Mouse (Mus musculus): Measurements from ENCODE around the gene Trak1. TPM values are rescaled to one million over a fixed set of nuclear protein-coding genes. Genes with fewer than 3 reads are reported as not detected.

The Trak1 gene
- polyA plus RNA-seq, 1 experiment from 2014 or later = 5.1 TPM

DNA sequence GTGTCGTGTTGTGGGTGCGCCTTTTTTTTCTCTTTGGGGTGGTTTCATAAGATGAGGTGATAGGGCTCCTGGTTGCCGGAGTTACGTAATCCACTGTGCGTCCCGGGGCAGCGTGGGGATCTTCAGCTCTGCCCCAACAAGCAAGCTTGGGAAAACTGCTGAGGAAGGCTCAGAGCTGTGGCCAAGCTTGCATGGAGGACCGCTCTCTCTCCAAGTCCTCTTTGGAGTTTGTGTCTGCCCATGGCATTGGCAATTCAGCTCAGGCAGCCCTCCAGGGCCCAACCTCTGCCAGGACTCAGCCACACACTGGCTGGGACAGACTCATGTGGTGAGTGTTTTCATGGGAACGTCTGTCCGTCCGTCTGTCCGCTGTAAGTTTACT is 69.6 kb downstream of the Trak1 start:
- no peak overlapping the region for H3K4me3 ChIP-seq (ENCODE audit: low read depth, low read length)
- no peak for TF ChIP-seq CTCF (IDR thresholded peaks at IDR 0.05; ENCODE audit: low read depth)
- TF ChIP-seq EP300 (IDR thresholded peaks at IDR 0.05; ENCODE audit: low read depth) = no peak
- no peaks in the 10 kb centered on the region for H3K9me3 ChIP-seq (ENCODE audit: low read length)
- H3K4me1 ChIP-seq (ENCODE audit: insufficient read depth) = peaks cover 13% of the 10 kb centered on the region
- WGBS (ENCODE audit: insufficient replicate concordance) = 51% methylated on average over 12 of the region's 12 CpGs
- peaks cover 9% of the 10 kb centered on the region; the same call in 1 of the 2 replicates for H3K36me3 ChIP-seq (replicated peaks; ENCODE audit: insufficient read depth, low read length)
- DNase-seq = no peak
- H3K9ac ChIP-seq (replicated peaks) = no peak overlapping the region
- ATAC-seq = no peak
- H3K27me3 ChIP-seq (ENCODE audit: insufficient read depth, low read length) = no peaks in the 10 kb centered on the region
- no peak overlapping the region for H3K4me2 ChIP-seq (ENCODE audit: low read depth, low read length)
- H3K27ac ChIP-seq (ENCODE audit: low read depth) = no peak overlapping the region

DNA sequence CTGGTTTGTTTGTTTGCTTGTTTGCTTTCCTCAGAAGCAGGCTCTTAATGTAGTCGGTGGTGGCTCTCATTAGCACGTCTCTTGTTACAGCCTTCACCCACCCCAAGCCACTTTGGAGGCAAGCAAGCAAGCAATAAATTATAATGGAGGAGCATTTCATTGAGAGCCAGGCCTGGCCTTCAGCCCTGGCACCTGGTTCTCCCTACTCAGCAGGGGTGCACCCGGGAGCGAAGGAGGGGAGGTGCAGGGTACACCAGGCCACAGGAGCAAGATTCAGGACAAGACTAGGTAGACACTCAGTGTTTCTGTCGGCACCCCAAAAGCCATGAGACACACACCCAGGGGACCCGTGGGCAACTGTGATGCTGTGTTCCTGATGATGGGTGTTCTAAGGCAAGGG is 72.3 kb downstream of the Trak1 start:
- 79% methylated on average over 6 of the region's 6 CpGs for WGBS (ENCODE audit: insufficient replicate concordance)
- ATAC-seq (no peak), DNase-seq (no peak)
- Histone ChIP-seq H3K4me3 (ENCODE audit: low read depth, low read length) (no peak overlapping the region), H3K36me3 (replicated peaks; ENCODE audit: insufficient read depth, low read length) (peaks cover 5% of the 10 kb centered on the region; the same call in 1 of the 2 replicates), H3K9me3 (ENCODE audit: low read length) (no peaks in the 10 kb centered on the region), H3K27ac (ENCODE audit: low read depth) (no peak overlapping the region), H3K27me3 (ENCODE audit: insufficient read depth, low read length) (no peaks in the 10 kb centered on the region), H3K4me1 (ENCODE audit: insufficient read depth) (peaks cover 26% of the 10 kb centered on the region), H3K9ac (replicated peaks) (no peak overlapping the region), H3K4me2 (ENCODE audit: low read depth, low read length) (no peak overlapping the region)
- no peak for TF ChIP-seq CTCF (IDR thresholded peaks at IDR 0.05; ENCODE audit: low read depth)
- TF ChIP-seq EP300 (IDR thresholded peaks at IDR 0.05; ENCODE audit: low read depth) = no peak

DNA sequence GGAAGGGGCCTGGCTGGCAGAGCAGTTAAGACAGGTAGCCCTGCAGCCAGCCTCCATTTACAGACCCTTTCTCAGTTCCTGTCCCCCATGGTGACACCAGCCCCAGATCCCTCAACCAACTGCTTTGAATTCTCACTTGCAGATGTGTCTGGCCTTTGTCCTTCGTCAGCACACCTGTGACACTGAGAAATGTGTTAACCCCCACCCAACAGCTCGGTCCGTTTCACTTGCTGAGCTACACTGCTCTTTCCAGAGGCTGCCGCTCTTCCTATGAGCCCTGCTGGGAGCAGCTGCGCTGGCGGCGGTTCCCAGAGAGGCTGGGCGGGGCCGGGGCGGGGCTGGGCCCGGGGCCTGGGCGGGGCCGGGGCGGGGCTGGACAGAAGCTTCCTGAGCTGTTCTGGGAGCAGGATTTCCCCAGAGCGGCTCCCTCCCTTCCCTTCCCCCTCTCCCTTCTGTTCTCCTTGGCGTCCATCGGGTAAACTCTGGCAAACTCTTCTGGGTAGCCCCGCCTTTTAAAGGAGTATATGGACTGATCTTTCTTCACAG is 74.1 kb downstream of the Trak1 start:
- Histone ChIP-seq H3K36me3 (replicated peaks; ENCODE audit: insufficient read depth, low read length) (0 out of 2 replicates have a peak, but pooled peaks cover 1% of the 10 kb centered on the region), H3K4me3 (ENCODE audit: low read depth, low read length) (peak overlapping the region; percentile 25; the same call in 1 of the 2 replicates), H3K4me2 (ENCODE audit: low read depth, low read length) (peak overlapping the region; percentile 67), H3K27ac (ENCODE audit: low read depth) (peak overlapping the region; percentile 80), H3K9me3 (ENCODE audit: low read length) (no peaks in the 10 kb centered on the region), H3K9ac (replicated peaks) (peak overlapping the region; percentile 48; the same call in 1 of the 2 replicates), H3K4me1 (ENCODE audit: insufficient read depth) (peaks cover 26% of the 10 kb centered on the region), H3K27me3 (ENCODE audit: insufficient read depth, low read length) (no peaks in the 10 kb centered on the region)
- peak; percentile 90 for ATAC-seq
- DNase-seq = peak; percentile 91
- WGBS (ENCODE audit: insufficient replicate concordance) = 2% methylated on average over 18 of the region's 18 CpGs
- TF ChIP-seq EP300 (IDR thresholded peaks at IDR 0.05; ENCODE audit: low read depth) (no peak), CTCF (IDR thresholded peaks at IDR 0.05; ENCODE audit: low read depth) (no peak)

DNA sequence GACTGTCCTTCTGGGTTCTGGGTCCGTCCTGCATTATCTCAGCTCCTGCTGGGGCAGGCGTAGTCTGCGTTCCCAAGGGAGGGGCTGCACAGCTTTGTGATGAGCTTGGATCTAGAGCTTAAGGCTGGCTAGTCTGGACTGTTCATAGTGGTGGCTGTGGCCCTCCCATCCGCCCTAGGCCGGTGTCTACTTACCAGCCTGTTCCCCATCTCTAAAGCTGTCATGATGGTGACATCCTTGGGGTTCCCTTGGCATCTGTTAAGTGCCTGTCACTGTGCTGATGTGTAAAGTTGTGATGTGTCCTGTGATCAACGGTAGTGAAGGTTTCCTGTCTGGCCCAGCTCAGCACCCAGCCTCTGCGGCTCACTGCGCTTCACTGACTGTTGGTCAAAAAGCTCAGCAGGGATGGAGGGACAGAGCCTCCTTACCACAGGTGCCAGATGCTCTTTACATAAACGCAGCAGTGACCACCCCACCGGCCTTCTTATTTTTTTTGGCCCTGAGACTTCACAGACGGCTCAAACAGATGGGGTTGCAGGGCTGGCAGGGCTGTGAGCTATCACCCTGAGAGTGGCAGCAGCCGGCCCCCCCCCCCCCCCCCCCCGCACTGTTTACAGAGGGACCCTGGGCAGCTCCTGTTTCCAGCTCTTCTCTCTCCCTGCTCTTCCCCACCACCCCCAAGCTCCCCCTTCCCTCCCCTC is 74.8 kb downstream of the Trak1 start:
- Histone ChIP-seq H3K4me2 (ENCODE audit: low read depth, low read length) (peak overlapping the region; percentile 67), H3K27me3 (ENCODE audit: insufficient read depth, low read length) (no peaks in the 10 kb centered on the region), H3K9ac (replicated peaks) (peak overlapping the region; percentile 48; the same call in 1 of the 2 replicates), H3K4me1 (ENCODE audit: insufficient read depth) (peaks cover 26% of the 10 kb centered on the region), H3K4me3 (ENCODE audit: low read depth, low read length) (peak overlapping the region; percentile 25; the same call in 1 of the 2 replicates), H3K36me3 (replicated peaks; ENCODE audit: insufficient read depth, low read length) (no peaks in the 10 kb centered on the region), H3K9me3 (ENCODE audit: low read length) (no peaks in the 10 kb centered on the region), H3K27ac (ENCODE audit: low read depth) (peak overlapping the region; percentile 80)
- 24% methylated on average over 11 of the region's 13 CpGs for WGBS (ENCODE audit: insufficient replicate concordance)
- peak; percentile 42 for ATAC-seq
- no peak for TF ChIP-seq EP300 (IDR thresholded peaks at IDR 0.05; ENCODE audit: low read depth)
- TF ChIP-seq CTCF (IDR thresholded peaks at IDR 0.05; ENCODE audit: low read depth) = no peak
- peak; percentile 42 for DNase-seq

DNA sequence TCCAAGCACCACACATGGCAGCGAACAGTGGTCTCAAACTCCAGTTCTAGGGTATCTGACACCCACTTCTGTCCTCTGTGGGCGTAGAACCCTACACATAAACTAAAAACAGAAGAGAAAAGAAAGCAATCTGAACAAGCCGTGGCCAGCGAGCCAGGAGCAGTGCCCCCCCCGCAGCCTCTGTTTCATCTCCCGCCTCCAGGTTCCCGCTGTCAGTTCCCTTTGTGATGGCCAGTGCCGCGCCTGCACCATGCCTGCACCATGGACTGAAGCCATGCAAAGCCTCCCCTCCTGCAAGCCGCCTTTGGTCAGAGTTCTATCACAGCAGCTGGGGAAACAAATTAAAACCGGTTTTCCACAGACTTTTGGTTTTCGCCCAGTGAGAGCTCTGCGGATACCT is 75.8 kb downstream of the Trak1 start:
- peaks cover 26% of the 10 kb centered on the region for H3K4me1 ChIP-seq (ENCODE audit: insufficient read depth)
- DNase-seq (no peak), ATAC-seq (no peak)
- no peak overlapping the region for H3K4me2 ChIP-seq (ENCODE audit: low read depth, low read length)
- WGBS (ENCODE audit: insufficient replicate concordance) = 76% methylated on average over 13 of the region's 13 CpGs
- no peaks in the 10 kb centered on the region for H3K27me3 ChIP-seq (ENCODE audit: insufficient read depth, low read length)
- H3K36me3 ChIP-seq (replicated peaks; ENCODE audit: insufficient read depth, low read length) = no peaks in the 10 kb centered on the region
- no peak for TF ChIP-seq EP300 (IDR thresholded peaks at IDR 0.05; ENCODE audit: low read depth)
- TF ChIP-seq CTCF (IDR thresholded peaks at IDR 0.05; ENCODE audit: low read depth) = no peak
- H3K4me3 ChIP-seq (ENCODE audit: low read depth, low read length) = no peak overlapping the region
- H3K9me3 ChIP-seq (ENCODE audit: low read length) = no peaks in the 10 kb centered on the region
- no peak overlapping the region for H3K27ac ChIP-seq (ENCODE audit: low read depth)
- H3K9ac ChIP-seq (replicated peaks) = no peak overlapping the region

DNA sequence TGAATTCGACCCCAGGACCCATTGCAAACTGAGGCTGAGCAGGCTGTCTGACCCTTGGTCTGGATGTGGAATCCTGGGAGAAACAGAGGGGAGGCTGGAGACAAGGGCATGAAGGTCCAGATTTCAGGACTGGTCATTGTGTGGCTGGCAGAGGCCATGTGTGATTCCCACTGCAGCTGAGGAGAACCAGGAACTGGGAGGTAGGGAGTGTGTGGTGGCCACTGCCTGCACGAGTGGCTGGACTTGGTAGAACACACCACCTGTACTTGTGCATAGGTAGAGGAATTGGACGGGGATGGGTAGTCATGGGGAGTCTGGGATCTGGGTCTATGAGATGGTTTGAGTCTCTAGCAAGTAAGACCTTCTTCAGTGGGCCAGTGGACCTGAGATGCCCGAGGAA is 76.2 kb downstream of the Trak1 start:
- ATAC-seq (no peak), DNase-seq (no peak)
- Histone ChIP-seq H3K9ac (replicated peaks) (no peak overlapping the region), H3K4me2 (ENCODE audit: low read depth, low read length) (no peak overlapping the region), H3K4me3 (ENCODE audit: low read depth, low read length) (no peak overlapping the region), H3K4me1 (ENCODE audit: insufficient read depth) (peaks cover 26% of the 10 kb centered on the region), H3K9me3 (ENCODE audit: low read length) (no peaks in the 10 kb centered on the region), H3K27me3 (ENCODE audit: insufficient read depth, low read length) (no peaks in the 10 kb centered on the region), H3K27ac (ENCODE audit: low read depth) (no peak overlapping the region), H3K36me3 (replicated peaks; ENCODE audit: insufficient read depth, low read length) (no peaks in the 10 kb centered on the region)
- TF ChIP-seq EP300 (IDR thresholded peaks at IDR 0.05; ENCODE audit: low read depth) = no peak
- TF ChIP-seq CTCF (IDR thresholded peaks at IDR 0.05; ENCODE audit: low read depth) = no peak
- WGBS (ENCODE audit: insufficient replicate concordance) = 75% methylated on average over 4 of the region's 4 CpGs

Measured in liver, postnatal 0 days (tissue).